Mouse (Mus musculus) mature B cell (primary cell): ENCODE measurements at regions not wholly inside any gene's neighbourhood (a gene's known extent, or its start where the extent isn't known, plus 50 kb on each side); places are given as distances from the start of the nearest gene placed in this dataset.

Source experiments
- in situ Hi-C: fragments of 300-500 bp; cut with MboI; formaldehyde crosslinking; loops from 2 replicates; pipeline ENCODE4 v1.14.3; 2019

GRCm38 (mm10) chr9:52591188-52591587 is 88.4 kb downstream of the AI593442 start:
- in situ Hi-C loops, result no loop called here

DNA sequence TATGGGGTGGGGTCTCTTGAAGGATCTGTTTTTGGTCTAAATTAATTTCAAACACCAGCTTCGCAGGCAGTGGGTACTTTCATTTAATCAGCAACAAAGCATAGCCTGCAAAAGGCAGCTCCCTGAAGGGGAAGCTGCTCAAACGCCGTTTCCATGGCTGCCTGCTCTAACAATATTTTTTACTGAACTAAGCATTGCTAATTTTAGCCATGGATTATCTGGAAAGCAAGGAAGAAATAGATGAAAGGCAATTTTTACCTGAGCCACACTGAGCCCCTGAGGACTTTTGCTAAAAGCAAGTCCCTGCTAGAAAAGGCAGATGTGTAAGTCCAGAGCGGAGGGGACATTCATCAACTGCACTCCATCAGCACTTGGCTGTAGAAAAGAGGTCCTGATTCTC is 105.5 kb downstream of the AI593442 start:
- in situ Hi-C loops, result no loop called here

GRCm38 (mm10) chr9:52551577-52552281 is 127.9 kb downstream of the AI593442 start:
- in situ Hi-C loops, result no loop called here

DNA sequence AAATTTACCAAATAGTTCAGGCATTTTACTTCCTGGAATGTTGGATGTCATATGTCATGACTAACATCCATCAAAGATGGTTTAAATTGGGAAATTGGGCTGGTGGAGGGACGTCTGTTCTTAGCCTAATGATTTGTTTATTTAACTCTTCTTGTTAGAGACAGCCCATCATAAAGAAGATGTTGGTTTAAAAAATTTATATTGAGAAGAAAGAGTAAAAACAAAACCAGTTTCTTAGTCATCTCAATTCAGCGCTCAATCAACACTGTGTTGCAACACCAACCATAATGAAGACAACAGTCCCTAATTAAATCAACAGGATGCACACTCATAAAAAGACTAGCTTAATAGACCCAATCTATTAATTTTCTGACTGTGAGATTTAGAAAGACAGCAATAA is 133.5 kb downstream of the AI593442 start:
- in situ Hi-C loops, result no loop called here

DNA sequence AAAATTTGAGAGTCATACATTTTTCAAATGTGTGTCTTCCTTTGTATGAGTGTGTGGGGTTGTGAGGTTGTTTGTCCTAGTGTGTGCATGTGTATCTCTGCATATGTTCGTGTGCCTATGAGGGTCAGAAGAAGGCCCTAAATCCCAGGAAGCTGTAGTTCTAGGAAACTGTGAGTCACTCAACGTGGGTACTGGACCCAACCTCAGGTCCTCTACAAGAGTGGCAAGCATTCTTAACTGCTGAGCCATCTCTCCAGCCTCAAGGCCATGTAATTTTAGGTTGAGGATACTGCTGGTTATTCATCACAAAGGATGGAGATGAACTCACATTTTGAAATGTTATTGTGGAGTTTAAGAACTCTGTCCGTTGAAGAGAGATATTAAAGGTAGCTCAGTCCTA is 140.5 kb downstream of the AI593442 start:
- in situ Hi-C loops, result no loop called here

GRCm38 (mm10) chr9:52529444-52529915 is 150.1 kb downstream of the AI593442 start:
- in situ Hi-C loops, result no loop called here

- in situ Hi-C loops, result no loop called here
Measured at GRCm38 (mm10) chr9:52500487-52500886, 179.1 kb downstream of the AI593442 start.

GRCm38 (mm10) chr9:52495483-52496270 is 183.9 kb downstream of the AI593442 start:
- in situ Hi-C loops, result no loop called here

GRCm38 (mm10) chr9:52492947-52493505 is 186.6 kb downstream of the AI593442 start:
- in situ Hi-C loops, result no loop called here

- in situ Hi-C loops, result no loop called here
Measured at GRCm38 (mm10) chr9:52473555-52474196, 205.9 kb downstream of the AI593442 start.

DNA sequence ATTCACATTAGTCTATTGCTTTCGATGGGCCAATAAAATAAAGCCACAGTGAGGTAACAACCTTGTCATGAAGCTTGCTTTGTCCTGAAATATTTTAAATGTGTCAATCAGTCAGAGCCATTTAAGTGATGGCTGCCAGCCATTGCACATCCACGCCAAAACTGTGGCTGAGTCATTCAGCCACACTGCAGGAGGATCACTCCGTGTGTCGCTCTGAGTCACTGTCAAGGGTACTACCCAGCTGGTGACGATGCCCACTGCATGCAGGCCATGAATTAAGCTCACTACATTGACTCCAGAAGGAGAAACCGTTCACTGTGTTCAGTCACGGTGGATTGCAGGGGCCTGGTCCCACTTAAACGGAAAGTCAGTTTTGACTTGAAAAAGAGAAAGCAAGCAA is 206.7 kb downstream of the AI593442 start:
- in situ Hi-C loops, result no loop called here

DNA sequence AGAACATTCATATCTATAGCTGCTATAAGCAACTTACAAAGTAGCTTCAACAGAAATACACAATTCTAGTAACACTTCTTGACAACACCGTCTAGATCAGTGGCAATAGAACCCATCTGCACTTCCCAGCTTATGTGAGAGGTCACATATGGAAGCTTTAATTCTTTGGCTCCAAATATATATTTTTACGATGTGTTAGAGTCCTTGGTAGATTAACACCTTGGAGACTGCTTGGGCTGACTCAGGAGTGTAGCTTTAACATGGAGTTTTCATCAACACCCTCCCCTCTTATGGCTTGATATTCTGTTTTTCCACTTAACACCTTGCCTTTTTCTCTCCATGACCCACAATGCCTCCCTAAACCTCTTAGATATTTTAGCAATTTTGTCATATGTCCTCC is 221.1 kb downstream of the AI593442 start:
- in situ Hi-C loops, result no loop called here

GRCm38 (mm10) chr9:52454445-52454844 is 225.1 kb downstream of the AI593442 start:
- in situ Hi-C loops, result no loop called here

DNA sequence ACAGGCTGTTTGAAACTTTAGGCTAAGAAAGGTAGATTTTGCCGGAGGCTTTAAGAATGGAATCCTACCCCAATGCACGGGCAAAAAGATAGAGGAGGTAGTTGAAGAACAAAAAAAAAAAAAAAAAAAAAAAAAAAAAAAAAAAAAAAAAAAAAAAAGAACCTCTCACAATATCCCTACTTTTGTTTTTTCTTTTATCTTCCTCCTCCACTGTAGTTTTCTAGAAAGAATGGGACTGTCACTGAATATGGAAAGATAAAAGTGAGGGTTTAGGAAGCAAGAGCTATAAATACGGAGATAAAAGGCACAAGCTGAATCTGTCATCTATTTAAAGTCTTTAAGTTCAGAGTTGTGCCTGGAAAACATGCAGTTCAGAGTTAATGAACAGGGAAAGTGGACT is 227.8 kb downstream of the AI593442 start:
- in situ Hi-C loops, result no loop called here

DNA sequence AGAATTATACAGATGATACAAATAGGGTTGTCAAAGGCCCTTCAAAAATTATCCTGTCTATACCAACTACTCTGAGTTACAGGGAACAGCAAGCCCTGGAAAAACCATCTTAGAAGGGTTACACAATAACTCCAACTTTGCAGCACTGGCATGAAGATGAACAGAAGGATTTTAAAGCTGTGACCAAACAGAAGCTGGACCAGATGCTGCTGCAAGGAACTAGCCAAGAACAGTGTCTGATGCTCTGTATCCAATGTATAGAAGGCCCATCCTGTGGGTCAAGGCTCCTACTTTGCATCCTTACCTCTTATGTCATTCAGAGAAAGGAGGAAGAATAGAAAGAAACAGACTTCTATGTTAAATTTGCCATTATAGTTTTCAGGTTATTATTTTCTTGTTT is 231.3 kb downstream of the AI593442 start:
- in situ Hi-C loops, result no loop called here

- in situ Hi-C loops, result no loop called here
Measured at GRCm38 (mm10) chr9:52443228-52443627, 236.4 kb downstream of the AI593442 start.

- in situ Hi-C loops, result no loop called here
Measured at GRCm38 (mm10) chr9:52434215-52434614, 245.4 kb downstream of the AI593442 start.

GRCm38 (mm10) chr9:52425413-52425812 is 254.2 kb downstream of the AI593442 start:
- in situ Hi-C loops, result no loop called here

GRCm38 (mm10) chr9:52422622-52423021 is 254.2 kb upstream of the Zc3h12c start:
- in situ Hi-C loops, result no loop called here

DNA sequence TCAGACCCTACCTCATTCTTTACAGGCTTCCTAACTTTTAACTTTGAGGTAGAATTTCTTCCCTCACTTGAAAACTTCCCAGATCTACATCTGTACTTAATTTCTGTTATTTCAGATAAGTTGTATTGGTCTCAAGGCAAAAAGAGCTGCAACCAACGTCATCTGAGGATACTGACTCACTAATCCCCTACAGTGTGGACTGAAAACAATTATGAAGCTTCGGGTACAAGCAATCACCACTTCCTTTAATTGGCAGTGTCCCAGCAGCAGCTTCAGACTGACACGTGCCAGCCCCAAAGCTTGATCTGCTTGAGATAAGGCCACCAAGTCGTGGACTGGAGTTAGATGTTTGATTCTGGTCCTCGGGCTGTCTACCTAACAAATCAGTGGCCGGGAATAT is 247.3 kb upstream of the Zc3h12c start:
- in situ Hi-C loops, result no loop called here

- in situ Hi-C loops, result no loop called here
Measured at GRCm38 (mm10) chr9:52407841-52408240, 239.5 kb upstream of the Zc3h12c start.

DNA sequence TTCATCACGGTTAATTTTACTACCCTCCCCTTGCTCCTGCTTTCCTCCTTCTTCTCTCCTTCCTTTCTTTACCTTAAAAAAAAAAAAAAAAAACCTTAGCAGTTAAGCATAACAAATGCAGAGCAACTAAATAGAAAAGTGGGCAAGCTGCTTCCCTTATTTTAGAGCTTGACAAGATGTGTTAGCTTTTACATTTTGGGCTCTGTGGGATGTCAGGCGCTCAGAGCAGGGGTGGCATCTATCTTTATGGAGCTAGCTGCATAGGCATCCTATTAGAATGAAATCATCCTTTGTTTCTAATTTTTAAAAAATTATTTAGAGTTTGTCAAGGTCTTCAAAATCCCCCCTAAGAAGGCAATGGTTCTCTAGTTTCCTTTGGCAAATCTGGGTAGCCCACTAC is 234.1 kb upstream of the Zc3h12c start:
- in situ Hi-C loops, result no loop called here
